Mouse (Mus musculus) testis, adult 2 months (tissue): ENCODE measurements around the gene Gm20388.

Source experiments
- CTCF ChIP-seq: fragments of 200-500 bp; IDR thresholded peaks from 2 replicates; pipeline ENCODE4 v1.5.1; 2012; ENCODE audit warnings: low read depth, mild to moderate bottlenecking, inconsistent platforms, low read length, moderate library complexity; ENCODE audit not compliant: control insufficient read depth, insufficient read depth, insufficient replicate concordance
- POLR2A ChIP-seq: fragments of 200-500 bp; IDR thresholded peaks from 2 replicates; pipeline ENCODE4 v1.6.1; 2012; ENCODE audit warnings: low read depth, mild to moderate bottlenecking, inconsistent platforms, low read length, moderate library complexity; ENCODE audit not compliant: control insufficient read depth

DNA sequence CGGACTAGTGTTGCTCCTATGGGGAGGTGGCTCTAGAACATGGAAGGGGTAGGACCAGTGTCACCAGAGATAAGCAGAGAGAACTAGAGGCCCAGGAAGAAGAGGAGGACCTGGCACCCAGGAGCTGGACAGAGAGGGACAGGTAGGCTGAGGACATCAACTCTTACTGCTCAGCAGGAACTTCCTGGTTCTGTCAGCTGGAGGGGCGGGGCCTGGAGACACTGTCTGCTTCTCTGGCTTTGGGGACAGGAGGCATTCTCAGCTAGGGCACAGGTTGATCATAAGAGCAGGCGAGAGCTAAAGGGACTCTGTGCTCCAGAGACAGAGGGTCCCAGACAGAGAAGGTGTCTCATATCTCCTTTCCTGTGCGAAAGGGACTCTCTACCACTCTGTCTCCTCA, 2238.4 kb downstream of the Gm20388 start:
- no peak for TF ChIP-seq POLR2A
- no peak for TF ChIP-seq CTCF
